Mouse (Mus musculus) kidney, postnatal 25 days (tissue): ENCODE results near the gene Rbms1.
A peak's percentile ranks its signal among the peaks of the same experiment; 100 is the strongest.

Experiments used
- DNase-seq, 2 experiments: peaks; one replicate each; pipeline ENCODE4 v3.0.0; 2021; ENCODE audit warnings: mixed read lengths in 2 of 2

Gene Rbms1

DNA sequence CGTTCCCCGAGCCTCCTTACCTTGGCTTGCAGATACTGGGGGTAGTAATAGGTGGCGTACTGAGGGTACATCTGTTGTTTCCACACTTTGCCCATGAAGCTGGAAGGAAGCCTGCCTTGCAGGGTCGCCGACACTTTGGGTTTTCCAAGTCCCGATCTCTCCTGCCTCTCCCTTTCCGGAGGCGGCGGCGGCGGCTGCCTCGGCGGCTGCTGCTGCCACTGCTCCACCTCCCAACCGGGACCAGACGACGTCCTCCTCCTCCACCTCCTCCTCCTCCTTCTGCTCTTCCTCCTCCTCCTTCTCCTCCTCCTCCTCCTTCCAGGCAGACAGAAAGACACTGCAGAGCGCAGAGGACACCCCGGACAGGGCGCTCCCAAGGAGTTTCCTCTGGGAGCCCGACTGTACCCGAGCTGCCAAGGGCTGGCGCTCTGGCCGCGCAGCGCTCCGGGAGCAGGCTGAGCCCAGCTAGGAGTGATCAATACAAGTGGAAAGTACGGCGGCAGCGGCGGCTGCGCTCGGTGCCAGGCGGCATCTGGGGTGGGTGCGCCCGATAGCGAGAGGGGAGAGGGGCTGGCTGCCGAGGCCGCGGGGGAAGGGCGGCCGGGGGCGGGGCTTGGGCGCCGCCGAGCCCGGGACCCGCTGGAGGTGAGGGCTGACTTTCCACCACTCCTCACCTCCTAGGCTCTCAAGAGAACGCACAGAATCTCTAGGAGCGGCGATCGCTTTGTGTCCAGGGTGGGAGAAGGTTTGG lies at the start of gene Rbms1:
Rbms1 (minus strand) TSS at position 522 of the 751 bp plus-strand sequence.
- DNase-seq = peak; percentile 77 to 88

DNA sequence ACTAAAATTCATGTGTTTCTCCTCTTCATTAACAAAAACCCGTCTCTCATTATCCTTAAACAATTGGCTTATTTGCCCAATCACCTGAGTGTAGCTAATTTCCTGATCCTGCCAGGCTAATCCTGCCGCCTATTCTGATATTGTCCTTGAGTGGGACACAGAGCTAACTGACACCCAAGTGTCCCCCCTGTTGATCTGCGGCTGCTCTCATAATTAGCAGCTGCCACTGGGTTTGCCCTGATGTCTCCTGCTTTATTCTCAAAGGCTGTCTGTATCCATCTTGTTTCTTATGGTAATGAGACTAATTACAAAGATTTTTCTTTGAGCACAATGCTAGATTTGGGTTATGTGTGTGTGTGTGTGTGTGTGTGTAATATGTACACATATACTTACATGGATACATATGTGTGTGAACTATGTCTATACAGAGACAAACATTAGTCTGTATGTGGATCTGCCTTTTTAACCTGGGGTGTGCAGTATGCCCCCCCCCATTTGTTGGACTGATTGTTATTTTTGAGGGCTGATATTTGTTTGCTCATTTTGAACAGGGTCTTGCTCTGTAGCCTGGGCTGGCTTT lies 49.3 kb upstream of the Rbms1 start:
- DNase-seq = no peak

DNA sequence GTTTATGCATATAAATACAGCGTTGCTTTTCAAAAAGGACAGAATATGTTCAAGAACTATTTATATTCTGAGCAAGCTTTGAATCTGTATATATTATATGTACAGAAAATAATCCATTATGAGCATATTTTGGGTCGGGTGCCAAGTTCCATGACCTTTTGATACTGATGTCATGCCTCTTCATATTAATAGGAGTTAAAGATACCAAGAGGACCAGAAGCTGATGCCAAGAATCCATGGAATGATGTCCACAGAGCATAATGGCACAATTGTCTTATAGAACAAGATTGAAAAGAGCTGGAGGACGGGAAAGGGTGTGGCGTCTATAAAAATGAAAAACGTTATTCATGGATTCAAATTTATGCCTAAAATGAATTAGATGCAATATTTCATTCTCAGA lies 23.3 kb upstream of the Rbms1 start:
- no peak for DNase-seq

DNA sequence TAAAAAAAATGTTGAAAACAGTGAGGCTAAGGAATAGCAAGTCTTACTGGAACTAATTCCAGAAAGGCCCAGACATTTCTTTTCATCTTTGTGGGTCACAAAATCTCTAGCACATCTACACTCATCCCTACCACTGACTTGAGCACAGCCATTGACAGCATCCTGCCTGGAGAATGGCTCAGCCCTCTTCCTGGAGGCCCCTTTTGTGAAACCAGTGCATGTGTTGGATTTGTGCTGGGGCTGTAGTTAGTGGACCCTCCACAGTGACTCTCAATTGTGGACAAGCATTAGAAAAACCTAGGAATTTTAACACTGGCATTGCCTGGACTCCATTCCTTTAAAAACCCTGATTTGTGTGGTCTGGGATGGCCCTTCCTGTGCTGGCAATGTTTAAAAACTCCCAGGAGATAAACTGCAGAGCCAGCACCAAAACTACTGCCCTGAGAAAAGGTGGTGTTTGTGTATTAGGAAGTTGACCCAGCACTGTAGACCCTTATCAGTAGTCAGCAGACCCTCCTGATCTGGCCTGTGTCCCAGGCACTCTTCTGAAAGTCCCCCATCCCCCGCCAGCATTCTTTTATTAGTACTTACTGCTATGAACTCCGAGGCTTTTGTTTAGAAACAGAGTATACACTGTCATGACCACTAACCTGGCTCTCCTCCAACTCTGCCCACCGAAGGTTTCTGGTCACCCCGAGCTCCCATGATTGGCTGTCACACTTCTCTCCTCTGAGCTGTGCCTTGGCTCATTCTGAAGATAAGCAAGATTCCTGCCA lies 15.7 kb upstream of the Rbms1 start:
- DNase-seq = peak; percentile 42 to 46

DNA sequence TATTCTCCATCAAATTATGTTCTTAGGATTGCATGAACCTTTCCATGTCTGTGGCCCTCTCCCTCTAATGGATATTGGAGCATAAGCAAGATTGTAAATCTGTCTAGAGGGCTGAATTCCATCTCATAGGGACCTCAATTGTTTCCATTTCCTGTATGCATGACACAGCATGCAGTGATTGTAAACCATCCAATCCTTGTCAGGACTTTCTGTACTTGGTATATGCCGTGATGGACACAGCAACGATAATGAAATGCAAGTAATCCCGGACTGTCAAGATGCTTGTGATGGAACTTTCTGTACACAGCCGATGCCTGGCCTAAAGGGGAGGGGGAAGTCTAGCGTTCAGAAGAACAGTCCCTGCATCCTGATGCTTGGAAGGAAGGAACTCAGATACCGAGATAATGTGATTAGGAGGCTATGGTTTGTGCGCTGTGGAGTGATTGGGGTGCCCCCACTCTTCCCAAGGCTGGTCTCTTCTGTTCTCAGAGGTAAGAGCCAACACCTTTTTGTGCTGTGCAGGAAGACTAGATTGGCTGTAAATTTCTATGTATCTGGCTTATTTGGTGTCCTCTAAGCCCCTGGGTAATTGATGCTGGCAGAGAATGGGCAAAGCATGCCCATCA lies 9.3 kb upstream of the Rbms1 start:
- no peak for DNase-seq

DNA sequence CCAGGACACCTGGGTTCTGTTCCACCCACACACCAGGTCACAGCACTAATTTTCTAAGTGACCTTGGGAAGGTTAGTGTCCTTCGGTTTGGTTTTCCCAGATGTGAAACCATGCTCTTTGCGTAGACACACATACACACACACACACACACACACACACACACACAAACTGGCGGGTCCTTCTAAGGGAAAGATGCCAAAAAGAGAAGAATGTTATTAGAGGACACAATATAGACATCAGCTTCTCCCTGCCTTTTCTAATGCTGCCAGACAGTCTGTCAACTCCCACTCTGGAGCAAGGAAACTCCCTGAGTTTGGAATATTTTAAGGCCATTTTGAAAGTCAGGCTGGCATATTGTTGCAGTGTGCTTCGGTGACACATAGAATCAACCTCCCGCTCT lies 624 bp upstream of the Rbms1 start:
- DNase-seq = peak; percentile 31 to 32

DNA sequence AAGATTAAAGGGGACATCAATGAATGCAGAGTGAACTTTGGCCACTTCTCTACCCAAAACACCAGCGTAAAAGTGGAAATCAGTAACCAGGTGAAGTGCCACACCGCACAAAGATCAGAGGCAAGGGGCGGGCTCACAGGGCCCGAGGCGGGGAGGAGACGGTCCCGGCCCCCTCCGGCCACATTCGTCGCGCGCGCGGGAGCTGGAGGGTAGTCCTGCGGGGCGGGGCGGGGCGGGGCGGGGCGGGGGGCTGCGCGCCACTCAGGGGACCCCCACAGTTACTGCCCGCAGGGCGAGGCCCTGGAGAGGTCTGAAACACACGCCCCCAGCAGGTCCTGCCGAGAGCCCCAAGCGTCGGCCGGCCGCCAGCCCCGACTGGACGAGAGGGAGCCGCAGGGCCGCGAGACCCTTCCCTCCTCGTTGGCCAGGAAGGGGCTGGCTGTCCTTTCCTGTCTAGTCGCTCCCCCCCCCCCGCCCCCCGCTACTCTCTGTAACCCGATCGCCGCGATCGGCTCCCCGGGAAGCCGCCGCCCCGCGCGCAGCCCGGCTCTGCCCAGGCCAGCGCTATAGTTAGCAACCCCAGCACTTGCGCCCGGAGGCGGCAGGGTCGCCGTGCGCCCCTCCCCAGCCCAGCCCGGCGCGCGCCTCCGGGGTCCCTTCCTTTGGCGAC lies 856 bp downstream of the Rbms1 start:
- DNase-seq = peak; percentile 81 to 92

DNA sequence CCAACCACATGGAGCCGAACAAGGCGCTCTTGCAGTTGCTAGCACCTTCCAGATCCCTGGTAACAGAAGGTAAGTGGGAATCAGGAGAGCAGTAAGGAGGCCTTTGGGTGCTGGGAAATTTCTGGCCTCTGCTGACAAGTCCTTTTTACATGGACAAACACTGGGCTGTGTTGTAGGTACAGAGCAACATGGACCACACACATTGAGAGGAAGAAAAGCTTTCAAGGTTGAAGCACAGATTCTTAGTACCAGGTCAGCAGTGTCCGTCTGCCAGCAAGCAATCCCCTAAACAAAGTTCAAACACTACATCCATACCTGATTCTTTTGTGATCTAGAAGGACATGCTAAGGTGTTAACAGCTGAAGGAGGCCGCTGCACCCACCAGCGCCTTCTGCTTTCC lies 1.7 kb downstream of the Rbms1 start:
- no peak for DNase-seq

DNA sequence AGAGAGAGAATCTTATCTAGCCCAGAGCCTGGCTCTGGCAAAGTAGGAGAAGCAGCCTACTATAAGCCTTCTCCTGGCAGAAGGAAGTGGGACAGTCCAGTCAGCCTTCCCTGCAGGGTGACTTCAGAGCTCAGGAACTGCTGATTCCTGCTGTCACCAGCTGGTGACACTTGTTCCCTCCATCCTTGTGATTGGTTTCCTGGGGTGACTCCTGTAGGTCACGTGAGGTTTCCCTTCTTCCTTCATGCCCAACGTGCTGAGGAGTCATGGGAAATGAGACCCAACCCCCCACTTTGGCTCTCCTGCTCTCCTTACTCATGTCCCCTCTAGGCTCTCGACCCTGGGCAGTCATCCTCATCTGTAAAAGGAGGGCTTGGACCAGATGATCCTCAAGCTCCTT lies 14.8 kb downstream of the Rbms1 start:
- DNase-seq = no peak

DNA sequence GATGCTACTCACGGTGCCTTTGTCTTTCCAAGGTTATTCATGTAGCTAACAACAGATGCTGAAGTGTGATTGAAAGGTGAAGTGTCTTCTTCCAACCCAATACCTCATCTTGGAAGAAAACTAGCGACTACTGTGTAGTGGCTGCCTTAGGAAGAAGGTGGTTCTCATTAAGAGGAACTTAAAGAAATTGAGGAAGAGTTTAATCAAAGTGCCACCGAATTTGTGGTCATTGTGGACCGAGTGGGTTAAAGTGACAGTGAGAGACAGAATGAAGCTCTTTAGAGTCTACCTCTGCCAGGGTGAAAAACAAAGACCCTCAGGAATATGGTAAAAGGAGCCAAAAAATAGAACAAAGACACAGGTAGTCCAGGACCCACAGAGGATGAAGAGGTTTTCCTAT lies 15.2 kb downstream of the Rbms1 start:
- DNase-seq = no peak

DNA sequence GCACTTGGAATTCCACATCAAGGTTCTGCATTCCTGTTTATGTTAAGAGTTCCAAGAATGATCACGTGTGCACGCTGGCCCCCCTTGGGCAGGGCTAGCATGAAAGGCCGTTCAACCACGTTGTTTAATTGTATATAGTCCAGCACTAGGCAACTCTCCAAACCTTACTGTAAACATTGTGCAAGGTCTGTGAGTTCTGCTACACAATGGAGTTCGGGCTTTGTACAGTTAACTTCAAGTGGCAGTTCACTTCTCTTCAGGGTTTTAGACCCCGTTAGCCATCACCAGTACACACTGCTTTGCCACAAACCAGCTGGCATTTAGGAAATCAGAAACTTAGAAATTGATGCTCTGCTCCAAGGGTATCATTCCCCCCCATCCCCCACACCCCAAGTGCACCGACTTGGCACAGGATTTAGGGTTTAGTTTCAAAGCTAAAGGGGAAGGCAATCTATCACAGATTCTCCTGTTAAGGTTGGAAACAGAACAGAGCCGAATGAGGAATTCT lies 22.5 kb downstream of the Rbms1 start:
- DNase-seq = no peak

DNA sequence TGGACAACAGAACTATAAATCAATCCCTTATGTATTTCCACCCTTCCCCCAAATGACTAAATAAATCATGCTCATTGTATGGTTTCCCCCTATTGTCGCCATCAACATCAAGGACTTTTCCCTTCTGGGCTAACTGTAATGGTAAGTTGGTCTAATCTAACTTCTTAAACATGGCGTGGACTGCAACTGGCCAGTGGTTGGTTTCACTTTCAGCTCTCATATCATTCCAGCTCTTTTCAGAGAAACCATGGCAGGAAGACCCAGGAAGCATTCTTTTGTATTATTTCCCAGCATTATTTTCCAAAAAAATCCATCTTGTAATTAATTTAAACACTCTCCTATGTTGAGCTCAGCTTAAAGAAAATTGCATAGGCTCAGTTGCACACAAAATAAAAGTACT lies 23.0 kb downstream of the Rbms1 start:
- DNase-seq = no peak

DNA sequence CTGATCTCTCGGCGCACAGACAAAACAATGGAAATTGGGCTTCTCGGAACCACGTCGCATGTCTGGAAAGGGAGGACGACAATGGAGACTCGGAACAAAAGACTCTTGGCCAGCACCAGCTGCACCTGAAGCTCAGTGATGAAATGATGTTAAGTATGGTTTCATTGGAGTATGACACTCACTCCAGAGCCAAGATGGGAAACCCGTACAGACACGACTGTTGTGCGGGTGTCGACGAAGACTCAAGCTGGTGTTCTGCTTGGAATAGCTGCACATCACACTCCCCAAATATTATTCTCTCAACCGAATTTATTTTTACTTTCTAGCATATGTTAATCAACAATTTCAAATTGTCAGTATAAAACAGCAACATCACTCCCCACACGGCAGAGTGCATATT lies 26.1 kb downstream of the Rbms1 start:
- no peak for DNase-seq

DNA sequence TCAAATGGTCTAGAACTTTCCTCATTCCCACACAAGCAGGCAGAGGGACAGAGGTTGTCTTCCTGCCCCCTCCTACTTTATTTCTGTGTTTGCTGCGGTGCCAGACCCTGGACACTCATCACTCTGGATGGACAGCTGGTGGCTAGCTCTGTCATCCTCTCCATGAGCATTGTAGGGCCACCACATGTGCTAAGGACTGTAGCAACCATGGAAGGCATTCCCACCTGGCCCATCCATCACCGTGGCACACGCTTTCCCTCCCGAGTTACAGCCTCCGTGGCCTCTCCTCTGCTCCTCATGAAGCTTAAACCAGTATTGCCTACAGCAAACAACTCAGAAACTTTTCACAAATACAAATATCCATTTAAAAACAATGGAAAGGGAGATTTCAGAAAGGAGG lies 34.0 kb downstream of the Rbms1 start:
- no peak for DNase-seq

DNA sequence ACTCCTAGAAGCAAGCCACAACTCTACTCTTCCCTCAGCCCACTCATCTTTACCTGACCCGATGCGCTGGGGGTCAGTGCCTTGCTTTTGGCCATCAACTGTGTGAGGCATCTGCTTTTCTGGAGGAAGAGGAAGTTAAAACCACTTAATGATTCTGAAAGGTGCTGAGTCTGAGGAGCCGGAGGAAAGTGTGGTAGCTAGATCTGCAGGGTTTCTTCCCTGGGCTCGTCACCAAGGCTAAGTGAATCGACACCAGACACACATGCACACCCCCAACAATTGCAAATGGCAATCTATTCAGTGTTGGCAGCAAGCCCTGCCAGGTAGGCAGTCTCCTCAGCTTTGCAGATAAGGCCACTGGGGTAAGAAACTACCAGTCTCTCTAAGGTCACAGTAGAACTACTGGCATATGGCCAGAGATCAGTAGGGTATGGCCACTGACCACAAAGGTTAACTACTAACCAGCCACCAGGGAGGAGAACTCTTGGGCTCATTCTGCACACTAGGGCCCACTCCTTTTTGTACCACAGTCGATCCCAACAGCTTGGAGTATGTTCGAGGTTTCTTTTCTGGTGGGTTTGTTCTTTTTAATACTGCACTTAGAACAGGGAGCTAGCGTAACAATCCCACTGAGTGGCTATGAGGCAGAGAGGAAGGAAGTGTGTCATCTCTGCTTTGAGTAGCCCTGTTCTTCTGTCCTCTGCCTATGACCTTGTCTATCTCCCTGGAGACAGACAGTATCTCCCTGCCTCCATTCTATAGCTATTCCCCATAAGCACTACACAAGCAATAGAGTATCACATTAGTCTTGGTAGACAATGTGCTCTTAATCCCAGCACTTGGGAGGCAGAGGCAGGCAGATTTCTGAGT lies 34.9 kb downstream of the Rbms1 start:
- peak; percentile 60 to 63 for DNase-seq

DNA sequence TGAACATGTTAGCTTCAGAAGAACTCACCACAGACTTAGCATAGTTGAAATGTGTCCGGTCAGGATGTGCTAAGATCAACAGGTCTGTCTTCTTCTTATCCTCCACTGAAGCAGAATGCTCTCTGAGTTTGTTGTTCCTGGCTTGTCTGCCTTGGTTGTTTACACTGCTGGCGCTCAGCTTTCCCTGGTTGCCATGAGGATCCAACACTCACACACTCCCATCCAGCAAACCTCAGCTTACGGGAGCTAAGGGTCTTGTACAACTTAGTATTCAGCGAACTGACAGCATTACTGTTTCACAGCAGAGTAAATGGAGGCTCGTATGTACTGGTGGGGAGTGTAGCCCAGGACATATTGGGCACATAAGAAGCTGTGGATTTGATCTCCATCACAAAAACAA lies 37.9 kb downstream of the Rbms1 start:
- DNase-seq = no peak

DNA sequence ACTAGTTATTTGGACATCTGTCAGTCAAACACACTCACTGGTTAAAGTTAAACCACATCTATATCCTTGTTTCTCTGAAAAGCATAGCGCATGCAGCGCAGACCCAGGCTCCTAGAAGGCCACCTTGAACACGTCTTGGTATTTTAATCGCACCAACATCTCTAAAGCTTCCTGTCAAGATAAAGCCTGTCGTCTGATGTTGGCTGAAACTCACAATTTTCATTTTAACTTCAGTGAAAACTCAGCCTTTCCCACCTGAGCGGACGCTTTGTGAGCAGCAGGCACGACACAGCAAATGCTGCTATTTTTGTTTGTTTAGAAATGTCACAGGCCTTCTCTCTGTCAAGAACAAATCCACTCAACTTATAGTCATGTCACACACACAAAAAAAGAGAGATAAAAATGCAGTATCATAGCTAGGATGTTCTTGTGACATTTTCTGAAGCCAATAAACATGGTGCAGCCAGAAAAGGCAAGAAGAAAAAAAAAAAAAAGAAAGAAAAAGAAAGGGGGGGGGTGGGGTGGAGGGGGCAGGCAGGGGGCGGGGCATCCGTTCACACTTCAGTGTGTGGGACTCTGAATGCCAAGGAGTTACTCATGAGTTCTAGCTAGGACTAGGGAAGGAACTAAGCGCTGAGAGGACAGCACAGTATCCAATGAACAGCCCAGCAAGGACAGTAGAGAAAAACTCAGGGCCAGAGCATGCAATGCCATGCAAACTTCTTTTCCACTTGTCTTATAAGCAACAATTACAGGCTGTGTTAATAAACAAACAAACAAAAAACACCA lies 39.0 kb downstream of the Rbms1 start:
- no peak for DNase-seq

DNA sequence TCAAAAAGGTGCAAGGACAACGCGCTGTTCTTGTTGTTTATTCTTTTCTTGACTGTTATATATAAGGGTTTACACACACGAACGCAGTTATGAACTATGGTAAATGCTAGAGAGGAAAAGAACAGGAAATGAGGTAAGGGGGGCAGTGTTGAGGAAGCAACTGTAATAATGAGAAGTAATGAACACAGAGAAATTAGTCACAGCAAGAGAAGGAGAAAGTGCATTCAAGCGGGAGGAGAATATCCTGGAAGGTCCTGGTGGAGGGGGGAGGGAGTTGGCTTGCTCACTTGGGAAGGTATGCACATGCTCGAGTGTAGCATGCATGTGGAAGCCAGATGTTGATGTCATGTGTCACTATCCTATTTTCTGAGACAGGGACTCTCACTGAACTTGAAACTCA lies 39.9 kb downstream of the Rbms1 start:
- DNase-seq = no peak

DNA sequence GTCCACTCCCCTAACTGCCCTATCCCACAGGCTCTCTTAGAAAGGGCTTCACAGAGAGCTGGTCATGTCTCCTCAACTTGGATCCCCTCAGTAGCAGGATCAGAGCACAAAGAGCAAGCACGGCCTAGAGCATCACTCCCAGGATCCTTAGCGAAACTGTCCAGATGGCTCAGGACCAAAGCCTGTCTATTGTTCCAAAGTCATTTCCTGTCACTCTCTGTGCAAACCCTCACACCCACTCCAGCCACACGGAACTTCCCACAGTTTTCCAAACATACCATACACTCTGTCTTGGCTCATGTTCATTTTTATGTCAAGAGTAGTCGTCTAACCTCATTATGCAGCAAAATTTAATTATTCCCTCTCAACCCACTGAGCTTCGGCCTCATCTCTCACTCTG lies 40.6 kb downstream of the Rbms1 start:
- DNase-seq = peak; percentile 55 to 65

DNA sequence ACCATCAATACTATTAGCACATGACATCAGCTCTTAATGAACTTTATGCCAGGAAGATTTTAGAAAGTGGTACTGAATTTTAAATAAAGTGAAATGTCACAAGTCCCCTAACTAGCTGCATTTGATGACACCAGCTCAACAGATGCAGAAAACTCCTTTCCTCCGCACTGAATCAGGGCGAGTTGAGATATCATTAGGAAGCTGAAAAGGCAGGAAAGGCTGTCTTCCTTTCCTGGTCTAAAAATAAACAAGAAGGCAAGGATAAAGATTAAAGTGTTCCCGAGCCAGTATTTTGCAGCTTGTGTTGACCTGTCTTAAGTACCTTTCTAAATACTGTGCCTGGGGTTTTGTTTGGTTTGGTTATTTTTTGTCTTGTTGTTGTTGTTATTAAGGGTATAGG lies 42.9 kb downstream of the Rbms1 start:
- DNase-seq = no peak

DNA sequence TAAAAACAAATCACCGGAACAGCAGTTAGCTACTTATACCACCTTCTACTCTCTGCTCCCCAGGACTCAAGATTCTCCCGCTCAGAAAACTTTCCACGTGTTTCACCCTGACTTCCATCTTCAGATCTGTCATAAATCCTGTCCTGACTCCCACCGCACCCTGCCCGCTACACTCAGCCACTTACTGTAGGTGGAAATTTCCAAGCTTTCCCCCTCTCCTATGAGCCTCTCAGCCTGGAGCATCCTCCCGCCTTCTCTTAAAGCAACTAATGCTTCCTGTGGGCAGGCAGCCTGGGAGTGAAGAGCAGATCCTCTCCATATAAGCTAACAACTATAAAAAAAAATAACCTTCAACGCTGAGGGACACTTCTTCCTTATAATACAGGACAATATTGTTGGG lies 44.6 kb downstream of the Rbms1 start:
- DNase-seq = peak; percentile 43 to 67
